Mouse (Mus musculus): ENCODE data around the gene Timm50.

Timm50 gene

GRCm38 (mm10) chr7:28326457-28326856 lies 14.6 kb upstream of the Timm50 start:
- no peak for DNase-seq (ENCODE audit: low spot score)

- no peak for DNase-seq (ENCODE audit: low spot score)
These were observed 13.4 kb upstream of the Timm50 start for GRCm38 (mm10) chr7:28325293-28325692.

- no peak for DNase-seq (ENCODE audit: low spot score)
These were observed 10.3 kb upstream of the Timm50 start for GRCm38 (mm10) chr7:28321974-28322720.

- no peak for DNase-seq (ENCODE audit: low spot score)
These were observed 6.8 kb upstream of the Timm50 start for GRCm38 (mm10) chr7:28318714-28319113.

GRCm38 (mm10) chr7:28318036-28318435 lies 6.2 kb upstream of the Timm50 start:
- no peak for DNase-seq (ENCODE audit: low spot score)

- no peak for DNase-seq (ENCODE audit: low spot score)
These were observed 534 bp downstream of the Timm50 start for GRCm38 (mm10) chr7:28311151-28311925.

GRCm38 (mm10) chr7:28309737-28310136 lies 2.1 kb downstream of the Timm50 start:
- no peak for DNase-seq (ENCODE audit: low spot score)

- no peak for DNase-seq (ENCODE audit: low spot score)
These were observed 5.7 kb downstream of the Timm50 start for GRCm38 (mm10) chr7:28306216-28306615.

- no peak for DNase-seq (ENCODE audit: low spot score)
These were observed 6.2 kb downstream of the Timm50 start for GRCm38 (mm10) chr7:28305641-28306040.

- peak; percentile 35 for DNase-seq (ENCODE audit: low spot score)
These were observed 10.0 kb downstream of the Timm50 start, which contains the start of gene Dll3 for GRCm38 (mm10) chr7:28301616-28302433. Gene Dll3 (minus strand): TSS chr7:28302238.

- DNase-seq (ENCODE audit: low spot score) = no peak
These were observed 12.8 kb downstream of the Timm50 start for GRCm38 (mm10) chr7:28298837-28299625.

GRCm38 (mm10) chr7:28294481-28294880 lies 17.4 kb downstream of the Timm50 start:
- DNase-seq (ENCODE audit: low spot score) = peak; percentile 62

- no peak for DNase-seq (ENCODE audit: low spot score)
These were observed 21.0 kb downstream of the Timm50 start, which contains the start of gene Selenov for GRCm38 (mm10) chr7:28290638-28291590. Gene Selenov (minus strand): TSS chr7:28291186.

GRCm38 (mm10) chr7:28290165-28290564 lies 21.7 kb downstream of the Timm50 start:
- DNase-seq (ENCODE audit: low spot score) = no peak

GRCm38 (mm10) chr7:28280630-28281029 lies 31.2 kb downstream of the Timm50 start:
- DNase-seq (ENCODE audit: low spot score) = no peak

GRCm38 (mm10) chr7:28278279-28278652 lies 33.6 kb downstream of the Timm50 start:
- no peak for DNase-seq (ENCODE audit: low spot score)

- DNase-seq (ENCODE audit: low spot score) = peak; percentile 98
These were observed 34.1 kb downstream of the Timm50 start, which contains the start of gene Eid2b for GRCm38 (mm10) chr7:28277615-28278278. Gene Eid2b (plus strand): TSS chr7:28277739.

GRCm38 (mm10) chr7:28277237-28277614 lies 34.6 kb downstream of the Timm50 start:
- DNase-seq (ENCODE audit: low spot score) = no peak

- no peak for DNase-seq (ENCODE audit: low spot score)
These were observed 40.1 kb downstream of the Timm50 start for GRCm38 (mm10) chr7:28271761-28272160.

- DNase-seq (ENCODE audit: low spot score) = no peak
These were observed 42.5 kb downstream of the Timm50 start for GRCm38 (mm10) chr7:28269355-28269754.
